Mouse (Mus musculus) left cerebral cortex, postnatal 14 days (tissue): ENCODE results near the gene Muc1. TPM values are rescaled to one million over a fixed set of nuclear protein-coding genes. Genes with fewer than 3 reads are reported as not detected.

Source experiments
- DNase-seq, 2 experiments: peaks; one replicate each; pipeline ENCODE4 v3.0.0; 2021 to 2022; ENCODE audit warnings: low spot score in 2 of 2, mixed read lengths in 1 of 2
- intact Hi-C: fragments of 180-260 bp; cut with DNase I; formaldehyde crosslinking; loops from one replicate; pipeline ENCODE4 v1.15.1; 2025
- long read RNA-seq, 2 experiments: library from polyadenylated mRNA; stranded (forward); transcript quantifications; one replicate each; pipeline ENCODE4 v2.0.0; 2021
- total RNA-seq, 2 experiments: library from RNA; stranded (reverse); gene quantifications; 2 replicates each; pipeline ENCODE4 v1.2.3; 2021

Gene Muc1
- total RNA-seq: 1 to 10 TPM in 1 of 2 experiments, under 1 TPM in 1; 0.42 to 1.0 TPM
- long read RNA-seq, experiment 1, partial matches to known transcripts: 1 of 1 reads
- long read RNA-seq, experiment 1, other reads (novel, unspliced or antisense): 0 of 1 reads
- long read RNA-seq, experiment 2: 0 reads

- no peak for DNase-seq
- intact Hi-C loops: loop anchor here (10.0 kb wide), 1 partner anchor 546 kb away; the partner anchor contains the start of gene Ube2q1
Measured at GRCm38 (mm10) chr3:89228836-89229235, at the start of gene Muc1. TSS of gene Muc1 (plus strand) at chr3:89229057.

GRCm38 (mm10) chr3:89181749-89182500, 46.9 kb upstream of the Muc1 start:
- intact Hi-C loops: no loop called here

DNA sequence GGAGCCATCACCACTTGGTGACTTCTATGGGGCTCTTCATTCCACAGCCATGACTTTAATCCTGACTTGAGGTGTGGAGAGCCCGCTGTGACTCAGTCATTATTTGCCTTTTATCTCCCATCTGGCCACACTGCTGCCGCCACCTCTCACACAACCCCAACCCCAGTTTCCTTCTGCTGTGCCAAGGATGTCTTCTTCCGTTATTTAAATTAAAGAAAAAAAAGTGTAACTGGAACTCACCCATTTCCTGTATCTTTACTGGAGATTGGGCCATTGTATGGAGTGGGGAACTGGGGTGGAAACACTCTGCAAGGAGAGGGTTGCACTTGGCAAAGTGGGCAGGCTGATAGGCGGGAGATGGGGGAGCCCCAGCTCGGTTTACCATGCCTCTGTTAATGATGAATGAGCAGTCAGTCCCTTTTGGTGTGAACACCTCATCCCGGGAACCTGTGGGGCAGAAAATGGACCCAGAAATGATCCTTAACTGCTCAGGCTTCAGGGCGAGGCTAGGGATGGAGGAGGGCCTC, 46.3 kb upstream of the Muc1 start:
- no peak for DNase-seq
- intact Hi-C loops: no loop called here

More at GRCm38 (mm10) chr3:89181749-89182500, 46.9 kb upstream of the Muc1 start:
- no peak for DNase-seq

- peak; percentile 89 to 93 for DNase-seq
- intact Hi-C loops: no loop called here
Measured at GRCm38 (mm10) chr3:89183058-89183958, 45.5 kb upstream of the Muc1 start, which contains the start of gene Fam189b. TSS of gene Fam189b (plus strand) at chr3:89183143.

DNA sequence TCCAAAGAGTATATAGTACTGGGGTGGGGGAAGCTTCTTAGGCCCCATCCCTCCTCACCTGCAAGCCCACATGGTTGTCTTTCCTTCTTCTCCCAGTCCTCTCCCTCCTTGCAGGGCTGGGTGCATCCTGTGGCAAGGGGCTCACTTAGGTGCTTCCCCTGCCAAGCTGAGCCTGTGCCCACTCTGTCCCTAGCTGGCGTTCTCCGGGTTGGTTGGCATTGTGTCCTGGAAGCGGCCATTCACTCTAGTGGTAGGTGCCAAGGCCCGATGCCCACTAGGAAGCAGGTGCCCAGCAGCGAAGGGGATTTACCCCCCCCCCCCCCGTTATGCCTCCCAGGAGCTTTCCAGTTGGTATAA, 44.9 kb upstream of the Muc1 start:
- DNase-seq: no peak
- intact Hi-C loops: no loop called here

DNA sequence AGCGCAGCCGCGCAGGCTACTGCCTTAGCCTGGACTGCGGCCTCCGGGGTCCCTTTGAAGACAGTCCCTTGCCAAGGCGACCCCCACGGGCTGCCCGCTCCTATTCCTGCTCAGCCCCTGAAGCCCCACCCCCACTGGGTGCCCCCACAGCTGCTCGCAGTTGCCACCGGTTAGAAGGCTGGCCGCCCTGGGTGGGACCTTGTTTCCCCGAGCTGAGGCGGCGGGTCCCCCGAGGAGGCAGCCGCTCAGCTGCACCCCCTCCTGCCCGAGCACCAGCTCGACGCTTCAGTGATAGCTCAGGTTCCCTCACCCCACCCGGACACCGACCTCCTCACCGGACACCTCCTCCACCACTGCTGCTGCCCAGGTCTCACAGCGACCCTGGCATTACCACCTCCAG, 41.7 kb upstream of the Muc1 start:
- no peak for DNase-seq
- intact Hi-C loops: no loop called here

DNA sequence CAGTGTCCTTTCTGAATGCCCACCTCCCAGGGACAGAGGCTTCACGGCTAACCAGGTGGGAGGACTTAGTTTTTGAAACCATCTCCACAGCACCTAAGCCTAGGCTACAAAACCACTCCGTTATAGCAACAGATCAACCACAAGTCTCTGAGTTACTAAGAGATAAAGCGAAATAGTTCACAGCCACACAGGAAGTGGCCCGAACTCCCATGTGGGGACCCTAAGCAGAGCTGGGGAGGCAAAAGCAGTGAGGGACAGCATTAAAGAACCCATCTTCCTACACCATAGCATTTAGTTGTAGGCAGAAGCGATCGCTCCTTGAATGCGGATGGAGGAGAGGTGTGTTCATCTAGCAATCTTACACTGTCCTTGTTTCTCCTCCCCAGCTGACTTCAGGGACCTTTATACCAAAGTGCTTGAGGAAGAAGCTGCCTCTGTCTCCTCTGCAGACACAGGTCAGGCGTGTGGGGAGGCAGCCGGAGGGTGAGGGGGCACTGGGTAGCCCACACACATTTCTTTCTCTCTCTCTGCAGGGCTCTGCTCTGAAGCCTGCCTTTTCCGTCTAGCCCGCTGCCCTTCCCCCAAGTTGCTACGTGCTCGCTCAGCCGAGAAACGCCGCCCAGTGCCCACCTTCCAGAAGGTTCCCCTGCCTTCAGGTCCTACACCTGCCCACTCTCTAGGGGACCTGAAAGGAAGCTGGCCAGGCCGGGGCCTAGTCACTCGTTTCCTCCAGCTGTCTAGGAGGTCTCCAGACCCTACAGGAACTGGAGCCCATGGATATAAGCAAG, 41.0 kb upstream of the Muc1 start:
- no peak for DNase-seq
- intact Hi-C loops: no loop called here

DNA sequence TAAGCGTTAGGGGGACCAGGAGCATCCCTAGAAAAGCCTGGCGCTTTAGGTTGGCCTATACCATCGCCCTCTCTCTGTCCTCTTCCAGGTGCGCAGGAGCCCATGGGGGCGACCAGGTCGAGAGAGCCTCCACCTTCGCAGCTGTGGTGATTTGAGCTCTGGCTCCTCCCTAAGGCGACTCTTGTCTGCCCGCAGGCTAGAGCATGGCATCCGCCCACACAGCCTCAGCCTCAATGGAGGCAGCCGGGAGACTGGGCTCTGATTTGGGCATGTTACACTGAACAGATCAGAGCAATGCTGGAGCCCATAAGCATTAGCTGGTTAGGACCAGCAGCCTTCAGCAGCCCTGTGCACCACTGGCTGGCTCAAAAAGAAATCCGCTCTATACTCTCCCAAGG, 40.4 kb upstream of the Muc1 start:
- DNase-seq: no peak
- intact Hi-C loops: no loop called here

GRCm38 (mm10) chr3:89190436-89190835, 38.4 kb upstream of the Muc1 start:
- intact Hi-C loops: no loop called here

GRCm38 (mm10) chr3:89193351-89193750, 35.5 kb upstream of the Muc1 start:
- intact Hi-C loops: no loop called here
- DNase-seq: no peak

More at GRCm38 (mm10) chr3:89190436-89190835, 38.4 kb upstream of the Muc1 start:
- DNase-seq: no peak

DNA sequence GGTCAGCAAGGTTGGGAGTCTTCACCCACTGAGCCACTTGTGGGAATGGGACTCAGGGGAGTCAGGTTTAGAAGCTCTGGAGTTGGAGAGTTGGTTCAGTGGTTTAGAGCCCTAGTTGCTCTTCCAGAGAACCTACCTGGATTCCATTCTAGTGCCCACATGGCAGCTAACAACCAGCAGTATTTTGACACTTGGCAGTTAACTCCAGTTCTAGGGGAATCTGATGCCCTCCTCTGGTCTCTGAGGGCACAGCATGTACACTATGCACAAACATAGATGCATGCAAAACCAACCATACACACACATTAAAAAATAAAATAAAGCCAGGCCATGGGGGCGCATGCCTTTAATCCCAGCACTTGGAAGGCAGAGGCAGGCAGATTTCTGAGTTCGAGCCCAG, 35.0 kb upstream of the Muc1 start:
- DNase-seq: no peak
- intact Hi-C loops: no loop called here

DNA sequence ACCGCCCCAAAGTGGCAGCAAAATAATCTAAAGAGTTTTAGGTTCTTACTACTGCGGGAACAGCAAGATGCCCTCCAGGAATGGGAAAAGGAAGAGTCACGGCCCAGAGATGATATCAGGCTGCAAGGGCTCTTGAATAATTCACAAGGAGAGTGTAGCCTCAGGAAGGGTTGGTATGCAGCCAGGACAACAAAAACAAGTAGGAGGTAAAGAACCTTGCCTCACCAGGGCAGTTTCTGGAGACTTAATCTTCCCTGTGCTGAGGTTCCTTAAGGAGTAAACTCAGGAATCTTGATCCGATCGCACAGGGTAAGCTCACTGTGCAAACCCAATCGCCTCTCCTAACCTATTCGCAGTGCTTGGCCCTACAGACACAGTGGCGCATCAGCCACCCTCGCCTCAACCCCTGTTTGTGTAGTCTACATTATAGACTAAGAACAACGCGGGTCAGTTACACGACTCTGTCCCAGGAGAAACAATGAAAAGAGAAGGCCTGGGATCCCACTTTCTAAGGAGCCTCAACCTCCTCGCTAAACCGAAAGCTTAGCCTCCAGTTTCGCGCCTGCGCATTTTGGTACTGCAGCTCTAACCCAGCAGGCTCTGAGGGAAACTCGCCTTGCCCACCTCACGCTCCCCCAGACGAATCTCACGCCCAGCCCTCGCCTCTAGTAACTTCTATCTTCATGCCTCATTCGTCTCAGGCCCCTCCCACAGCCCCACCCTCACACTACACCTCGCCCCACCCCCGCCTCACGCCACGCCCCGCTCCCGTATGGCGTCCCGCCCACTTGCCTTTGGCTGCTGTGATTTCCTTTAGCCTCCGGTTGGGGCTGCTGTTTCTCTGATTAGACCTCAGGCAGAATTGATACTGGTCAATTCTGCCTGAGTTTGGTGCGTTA, 32.6 kb upstream of the Muc1 start:
- intact Hi-C loops: no loop called here
- peak; percentile 83 to 90 for DNase-seq

GRCm38 (mm10) chr3:89199839-89200238, 29.0 kb upstream of the Muc1 start:
- intact Hi-C loops: no loop called here
- no peak for DNase-seq

DNA sequence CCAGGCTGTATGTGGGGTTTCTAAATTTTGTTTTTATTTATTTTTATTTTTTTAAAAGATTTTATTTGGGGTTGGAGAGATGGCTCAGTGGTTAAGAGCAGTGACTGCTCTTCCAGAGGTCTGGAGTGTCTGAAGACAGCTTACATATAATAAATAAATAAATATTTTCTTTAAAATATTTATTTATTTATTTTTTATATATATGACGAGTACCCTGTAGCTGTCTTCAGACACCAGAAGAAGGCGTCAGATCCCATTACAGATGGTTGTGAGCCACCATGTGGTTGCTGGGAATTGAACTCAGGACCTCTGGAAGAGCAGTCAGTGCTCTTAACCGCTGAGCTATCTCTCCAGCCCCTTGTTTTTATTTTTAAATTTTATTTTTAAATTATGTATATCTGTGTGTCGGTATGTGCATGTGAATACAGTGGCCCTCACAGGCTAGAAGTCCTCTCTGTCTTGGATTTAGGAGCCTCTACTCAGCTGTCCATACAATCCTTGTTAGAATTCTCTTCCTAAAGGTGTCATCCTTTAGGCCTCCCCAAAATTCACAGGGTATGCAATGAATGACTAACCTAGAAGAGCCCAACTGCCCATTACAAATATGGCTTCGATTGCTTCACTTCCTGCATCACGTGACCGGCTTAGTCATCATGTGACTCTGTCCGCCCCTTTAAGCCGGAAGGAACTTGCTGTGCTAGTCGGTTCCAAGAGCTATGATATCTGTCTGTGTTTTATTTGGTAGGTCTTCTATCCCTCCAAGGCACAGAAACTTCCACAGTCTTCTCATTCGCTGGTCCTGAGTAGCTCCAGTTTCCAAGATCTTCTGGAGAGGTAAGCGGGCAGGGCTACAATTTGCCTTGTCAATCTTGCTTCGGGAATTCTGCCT, 26.4 kb upstream of the Muc1 start, which contains the start of gene Gba:
Gene Gba (plus strand): TSS at position 676 of the 889 bp plus-strand sequence.
- intact Hi-C loops: no loop called here

DNA sequence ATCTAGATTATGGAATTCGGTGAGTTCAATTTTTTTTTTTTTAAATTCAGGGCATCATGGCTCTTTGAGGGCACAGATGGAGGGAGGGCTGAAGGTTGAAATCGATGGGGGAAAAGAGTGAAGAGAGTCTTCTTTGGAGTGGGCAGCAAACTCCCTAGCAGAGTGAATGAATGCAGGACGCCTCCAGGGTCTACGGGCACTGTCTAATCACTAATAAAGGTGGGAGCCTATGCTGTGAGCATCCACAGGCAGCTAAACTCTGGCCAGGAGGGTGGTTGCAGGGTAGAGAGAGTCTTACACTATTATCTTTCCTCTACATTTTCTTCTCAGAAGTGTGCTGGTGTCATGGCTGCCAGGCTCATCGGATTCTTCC, 25.7 kb upstream of the Muc1 start:
- intact Hi-C loops: no loop called here
- no peak for DNase-seq

More for the DNA sequence above, 26.4 kb upstream of the Muc1 start, which contains the start of gene Gba:
- peak; percentile 91 to 92 for DNase-seq

GRCm38 (mm10) chr3:89206079-89206478, 22.8 kb upstream of the Muc1 start:
- DNase-seq: no peak
- intact Hi-C loops: no loop called here

DNA sequence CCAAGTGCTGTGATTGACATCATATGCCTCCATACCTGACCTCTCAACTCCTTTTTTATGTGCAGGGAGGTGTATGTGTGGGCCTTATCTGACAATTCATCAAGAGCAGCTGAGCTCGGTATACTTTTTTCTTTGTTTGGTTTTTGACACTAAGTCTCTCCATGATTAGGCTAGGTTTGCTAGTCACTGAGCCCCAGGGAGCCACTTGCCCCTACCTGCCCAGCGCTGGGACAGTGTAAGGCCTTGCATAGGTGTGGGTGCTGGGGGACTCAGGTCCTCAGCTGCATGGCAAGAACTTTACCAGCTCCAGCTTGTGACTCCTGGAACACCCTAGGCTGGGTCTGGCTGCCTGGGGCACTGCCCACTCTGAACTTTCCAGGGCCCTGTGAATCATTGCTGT, 22.2 kb upstream of the Muc1 start:
- intact Hi-C loops: no loop called here
- DNase-seq: no peak
